Mouse (Mus musculus) testis, adult 2 months (tissue): ENCODE measurements at regions not wholly inside any gene's neighbourhood (a gene's known extent, or its start where the extent isn't known, plus 50 kb on each side); places are given as distances from the start of the nearest gene placed in this dataset.

Experiments
- CTCF ChIP-seq: fragments of 200-500 bp; IDR thresholded peaks from 2 replicates; pipeline ENCODE4 v1.5.1; 2012; ENCODE audit warnings: low read depth, mild to moderate bottlenecking, inconsistent platforms, low read length, moderate library complexity; ENCODE audit not compliant: control insufficient read depth, insufficient read depth, insufficient replicate concordance
- POLR2A ChIP-seq: fragments of 200-500 bp; IDR thresholded peaks from 2 replicates; pipeline ENCODE4 v1.6.1; 2012; ENCODE audit warnings: low read depth, mild to moderate bottlenecking, inconsistent platforms, low read length, moderate library complexity; ENCODE audit not compliant: control insufficient read depth

- no peak for TF ChIP-seq POLR2A
- TF ChIP-seq CTCF, result no peak
Measured at GRCm38 (mm10) chr5:33540259-33540658, 89.2 kb downstream of the Fam53a start.
